Comparison of ENCODE assay signal across 11 mouse cellular contexts in the genomic region with DNA sequence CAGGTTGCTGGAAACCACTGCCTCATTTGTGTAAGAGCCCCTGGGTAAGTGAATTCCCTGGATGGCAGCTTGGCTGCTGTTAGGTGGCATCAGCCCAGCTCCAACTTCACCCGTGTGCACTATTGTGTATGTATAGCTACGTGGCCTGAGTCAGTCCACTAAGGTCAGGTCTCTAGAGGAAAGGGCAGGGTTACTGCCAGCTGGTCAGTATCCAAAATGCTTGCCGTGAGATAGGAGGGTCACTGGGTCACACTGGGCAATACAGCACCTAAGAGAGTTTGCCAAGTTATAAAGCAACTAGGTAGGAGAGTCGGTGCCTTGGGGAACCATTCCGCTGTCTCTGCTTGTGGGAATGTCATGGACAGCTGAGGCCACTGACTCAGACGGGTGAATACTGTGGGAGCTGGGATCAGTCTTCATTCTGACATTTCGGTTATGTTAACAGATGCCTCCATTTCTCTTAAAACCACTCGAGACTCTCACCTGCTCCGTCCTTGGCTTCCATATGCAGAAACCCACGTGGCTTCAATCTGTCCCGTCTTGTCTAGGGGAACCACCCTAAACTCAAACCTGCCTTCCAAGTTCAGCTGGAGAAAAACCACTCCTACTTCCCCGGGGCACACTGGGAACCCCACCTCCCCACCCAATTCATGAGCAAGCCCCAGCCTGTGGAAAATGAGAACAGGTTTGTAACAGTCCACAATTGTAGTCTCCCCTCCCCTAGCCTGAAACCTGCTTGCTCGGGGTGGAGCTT. TPM values are rescaled to one million over a fixed set of nuclear protein-coding genes. Genes with fewer than 3 reads are reported as not detected.
DNase-seq lines count a peak whose midpoint lies in the region; ATAC-seq and TF ChIP-seq lines count a peak whose summit lies in the region.
"Had no signal": no experiment of that assay in that cellular context is flagged by ENCODE, and none has a peak within 500 bp of the region (broad histone marks: within the 10 kb centered on the region; RNA-seq: fewer than 3 reads in every experiment).

No protein-coding gene starts in this region.

- ATAC-seq in limb, embryonic 14.5 days (ENCODE audit: low FRiP score, low read depth): peak; percentile 24; the same call in 1 of the 2 replicates
- peak; percentile 79 for ATAC-seq in stomach, embryonic 16.5 days (ENCODE audit: insufficient read depth, low FRiP score)
- ATAC-seq: forebrain, postnatal 0 days had no signal

- DNase-seq in spleen, adult 2 months (ENCODE audit: low read depth in 1 of 2, low spot score in 2 of 2): no peak
- no peak for DNase-seq in spleen, postnatal 4 days (ENCODE audit: low spot score in 2 of 2)
- peak; percentile 37 for DNase-seq in limb, embryonic 14.5 days (ENCODE audit: low spot score)
- DNase-seq in right cerebral cortex, postnatal 10 days (ENCODE audit: low spot score in 2 of 2): no peak
- no peak for DNase-seq in left cerebral cortex, adult 9 months (ENCODE audit: low spot score in 2 of 2)
- DNase-seq: forebrain, postnatal 0 days; midbrain, embryonic 14.5 days; right cerebral cortex, adult 18-20 months had no signal

- 67% methylated on average over 13 of the region's 13 CpGs for WGBS in spleen, adult 2 months
- 64% methylated on average over 13 of the region's 13 CpGs for WGBS in limb, embryonic 14.5 days
- 65% methylated on average over 13 of the region's 13 CpGs for WGBS in stomach, embryonic 16.5 days

- no peaks in the 10 kb centered on the region for H3K27me3 ChIP-seq in spleen, adult 2 months (ENCODE audit: control insufficient read depth, insufficient read depth, low read length)
- no peaks in the 10 kb centered on the region for H3K27me3 ChIP-seq in limb, embryonic 14.5 days (ENCODE audit: control insufficient read depth, insufficient read depth, low read length)
- no peaks in the 10 kb centered on the region for H3K27me3 ChIP-seq in stomach, embryonic 16.5 days (ENCODE audit: control insufficient read depth, insufficient read depth, low read length)
- H3K27me3 ChIP-seq: hindbrain, embryonic 15.5 days had no signal

- H3K9me3 ChIP-seq in limb, embryonic 14.5 days (ENCODE audit: control insufficient read depth, low read length): no peaks in the 10 kb centered on the region
- H3K9me3 ChIP-seq in stomach, embryonic 16.5 days (replicated peaks; ENCODE audit: control insufficient read depth, low read length): no peaks in the 10 kb centered on the region
- H3K9me3 ChIP-seq: hindbrain, embryonic 15.5 days had no signal

- no peak overlapping the region; the same call in 1 of the 2 replicates for H3K4me3 ChIP-seq in spleen, adult 2 months (ENCODE audit: extremely low read depth, insufficient read depth, insufficient read length)
- peak overlapping the region; percentile 14; the same call in 1 of the 2 replicates for H3K4me3 ChIP-seq in bone marrow macrophage, adult 2 months (ENCODE audit: insufficient read depth, low read length)
- no peak overlapping the region for H3K4me3 ChIP-seq in limb, embryonic 14.5 days (replicated peaks; ENCODE audit: low read length)
- H3K4me3 ChIP-seq in stomach, embryonic 16.5 days (replicated peaks; ENCODE audit: low read length): no peak overlapping the region
- H3K4me3 ChIP-seq: hindbrain, embryonic 15.5 days had no signal

- H3K36me3 ChIP-seq in spleen, adult 2 months (ENCODE audit: control insufficient read depth, insufficient read depth, low read length): peaks cover 17% of the 10 kb centered on the region
- peaks cover 6% of the 10 kb centered on the region; the same call in 1 of the 2 replicates for H3K36me3 ChIP-seq in limb, embryonic 14.5 days (ENCODE audit: control insufficient read depth, insufficient read depth, low read length)
- no peaks in the 10 kb centered on the region for H3K36me3 ChIP-seq in stomach, embryonic 16.5 days (ENCODE audit: control insufficient read depth, insufficient read depth, low read length)

- TF ChIP-seq CTCF in spleen, adult 2 months (IDR thresholded peaks at IDR 0.05; ENCODE audit: extremely low read depth, insufficient read depth, insufficient read length, insufficient replicate concordance): no peak
- no peak for TF ChIP-seq CTCF in bone marrow macrophage, adult 2 months (IDR thresholded peaks at IDR 0.05; ENCODE audit: low read depth, low read length)

- H3K27ac ChIP-seq in spleen, adult 2 months (ENCODE audit: insufficient read depth, low read length): peak overlapping the region; percentile 33; the same call in 1 of the 2 replicates
- peak overlapping the region; percentile 2; the same call in 1 of the 2 replicates for H3K27ac ChIP-seq in bone marrow macrophage, adult 2 months (ENCODE audit: insufficient read depth, low read depth, low read length)
- no peak overlapping the region for H3K27ac ChIP-seq in limb, embryonic 14.5 days (replicated peaks; ENCODE audit: low read depth, low read length)
- peak overlapping the region; percentile 76 for H3K27ac ChIP-seq in stomach, embryonic 16.5 days (ENCODE audit: low read length)
- H3K27ac ChIP-seq: hindbrain, embryonic 15.5 days had no signal

- no peak overlapping the region for H3K4me2 ChIP-seq in limb, embryonic 14.5 days (replicated peaks; ENCODE audit: low read depth, low read length, severe bottlenecking)
- no peak overlapping the region for H3K4me2 ChIP-seq in stomach, embryonic 16.5 days (ENCODE audit: low read depth, low read length)
- H3K4me2 ChIP-seq: hindbrain, embryonic 15.5 days had no signal

- peaks cover 8% of the 10 kb centered on the region; the same call in 1 of the 2 replicates for H3K4me1 ChIP-seq in spleen, adult 2 months (ENCODE audit: control insufficient read depth, insufficient read depth, insufficient read length)
- H3K4me1 ChIP-seq in bone marrow macrophage, adult 2 months (ENCODE audit: control insufficient read depth, insufficient read depth, low read length): peaks cover 16% of the 10 kb centered on the region
- H3K4me1 ChIP-seq in limb, embryonic 14.5 days (ENCODE audit: control insufficient read depth, insufficient read depth, low read length): peaks cover 2% of the 10 kb centered on the region
- peaks cover 4% of the 10 kb centered on the region; the same call in 1 of the 2 replicates for H3K4me1 ChIP-seq in stomach, embryonic 16.5 days (ENCODE audit: control insufficient read depth, insufficient read depth, low read length)
- H3K4me1 ChIP-seq: hindbrain, embryonic 15.5 days had no signal

- H3K9ac ChIP-seq in limb, embryonic 14.5 days (ENCODE audit: low read depth, low read length, severe bottlenecking): no peak overlapping the region
- no peak overlapping the region for H3K9ac ChIP-seq in stomach, embryonic 16.5 days (ENCODE audit: low read length)
- H3K9ac ChIP-seq: forebrain, postnatal 0 days; hindbrain, embryonic 15.5 days had no signal

- no peak for TF ChIP-seq POLR2A in spleen, adult 2 months (IDR thresholded peaks at IDR 0.05; ENCODE audit: low read depth, low read length)
- no peak for TF ChIP-seq POLR2A in bone marrow macrophage, adult 2 months (IDR thresholded peaks at IDR 0.05; ENCODE audit: borderline replicate concordance, low read depth, low read length)
- no peak for TF ChIP-seq POLR2A in limb, embryonic 14.5 days (IDR thresholded peaks at IDR 0.05; ENCODE audit: borderline replicate concordance, extremely low read depth, insufficient read depth, insufficient read length)

RNA-seq across cellular contexts. Expression of gene Tor3a, which starts 14.1 kb away (rescaled TPM):
- polyA plus RNA-seq in spleen, adult 2 months (2012; rRNA removed): 32.2 and 65.8 TPM in 2 replicates
- 68.8 and 79.4 TPM in 2 replicates for polyA plus RNA-seq in bone marrow macrophage, adult 2 months (2012; ENCODE audit: insufficient read depth, insufficient read length, missing spikeins)
- 7.6 and 7.7 TPM in 2 replicates for polyA plus RNA-seq in limb, embryonic 14.5 days (2012; rRNA removed)
- 10.1 and 14.7 TPM in 2 replicates for polyA plus RNA-seq in limb, embryonic 14.5 days (2014; fragmentation: Nextera tagmentation; extraction: Ambion mirVana)
- 14.6 and 19.2 TPM in 2 replicates for polyA plus RNA-seq in stomach, embryonic 16.5 days (2015; fragmentation: Nextera tagmentation; extraction: Ambion mirVana)

RNA-seq across cellular contexts. Expression of gene Fam20b, which starts 58.8 kb away (rescaled TPM):
- 8.9 and 9.6 TPM in 2 replicates for polyA plus RNA-seq in spleen, adult 2 months (2012; rRNA removed)
- polyA plus RNA-seq in bone marrow macrophage, adult 2 months (2012; ENCODE audit: insufficient read depth, insufficient read length, missing spikeins): 25.1 and 27.3 TPM in 2 replicates
- 35.0 and 35.8 TPM in 2 replicates for polyA plus RNA-seq in limb, embryonic 14.5 days (2012; rRNA removed)
- polyA plus RNA-seq in limb, embryonic 14.5 days (2014; fragmentation: Nextera tagmentation; extraction: Ambion mirVana): 29.7 and 33.5 TPM in 2 replicates
- polyA plus RNA-seq in stomach, embryonic 16.5 days (2015; fragmentation: Nextera tagmentation; extraction: Ambion mirVana): 33.2 and 37.1 TPM in 2 replicates
